Mouse (Mus musculus): Measurements from ENCODE around the gene Tmc5.

The Tmc5 gene

GRCm38 (mm10) chr7:118597201-118597600 is at the start of gene Tmc5:
TSS of gene Tmc5 (plus strand) at chr7:118597297.
- no peak for DNase-seq (ENCODE audit: low spot score in 2 of 2)

GRCm38 (mm10) chr7:118547451-118547850 is 49.6 kb upstream of the Tmc5 start:
- no peak for DNase-seq (ENCODE audit: low spot score in 2 of 2)

- DNase-seq (ENCODE audit: low spot score in 2 of 2), result no peak
Measured at GRCm38 (mm10) chr7:118553881-118554280, 43.2 kb upstream of the Tmc5 start.

- DNase-seq (ENCODE audit: low spot score in 2 of 2), result no peak
Measured at GRCm38 (mm10) chr7:118554290-118554689, 42.8 kb upstream of the Tmc5 start.

GRCm38 (mm10) chr7:118569121-118569543 is 28.0 kb upstream of the Tmc5 start:
- peak in 1 of 2 experiments; percentile 33 for DNase-seq (ENCODE audit: low spot score in 2 of 2)

GRCm38 (mm10) chr7:118571350-118571749 is 25.7 kb upstream of the Tmc5 start:
- DNase-seq (ENCODE audit: low spot score in 2 of 2), result no peak

GRCm38 (mm10) chr7:118572039-118572438 is 25.1 kb upstream of the Tmc5 start:
- no peak for DNase-seq (ENCODE audit: low spot score in 2 of 2)

- DNase-seq (ENCODE audit: low spot score in 2 of 2), result no peak
Measured at GRCm38 (mm10) chr7:118578269-118578668, 18.8 kb upstream of the Tmc5 start.

- no peak for DNase-seq (ENCODE audit: low spot score in 2 of 2)
Measured at GRCm38 (mm10) chr7:118579938-118580337, 17.2 kb upstream of the Tmc5 start.

GRCm38 (mm10) chr7:118583821-118584220 is 13.3 kb upstream of the Tmc5 start:
- no peak for DNase-seq (ENCODE audit: low spot score in 2 of 2)

- DNase-seq (ENCODE audit: low spot score in 2 of 2), result peak; percentile 73 to 76
Measured at GRCm38 (mm10) chr7:118584257-118584907, 12.7 kb upstream of the Tmc5 start, which contains the start of gene Tmc7. TSS of gene Tmc7 (minus strand) at chr7:118584736.

- no peak for DNase-seq (ENCODE audit: low spot score in 2 of 2)
Measured at GRCm38 (mm10) chr7:118584926-118585325, 12.2 kb upstream of the Tmc5 start.

- DNase-seq (ENCODE audit: low spot score in 2 of 2), result no peak
Measured at GRCm38 (mm10) chr7:118585856-118586255, 11.2 kb upstream of the Tmc5 start.

- DNase-seq (ENCODE audit: low spot score in 2 of 2), result no peak
Measured at GRCm38 (mm10) chr7:118590726-118591305, 6.3 kb upstream of the Tmc5 start.

- DNase-seq (ENCODE audit: low spot score in 2 of 2), result no peak
Measured at GRCm38 (mm10) chr7:118592146-118592545, 5.0 kb upstream of the Tmc5 start.

GRCm38 (mm10) chr7:118593567-118594407 is 3.3 kb upstream of the Tmc5 start:
- peak; percentile 45 to 53 for DNase-seq (ENCODE audit: low spot score in 2 of 2)

GRCm38 (mm10) chr7:118594611-118595010 is 2.5 kb upstream of the Tmc5 start:
- no peak for DNase-seq (ENCODE audit: low spot score in 2 of 2)

GRCm38 (mm10) chr7:118595228-118595627 is 1.9 kb upstream of the Tmc5 start:
- DNase-seq (ENCODE audit: low spot score in 2 of 2), result peak; percentile 77

- no peak for DNase-seq (ENCODE audit: low spot score in 2 of 2)
Measured at GRCm38 (mm10) chr7:118596271-118596670, 826 bp upstream of the Tmc5 start.

- no peak for DNase-seq (ENCODE audit: low spot score in 2 of 2)
Measured at GRCm38 (mm10) chr7:118599954-118600631, 3.0 kb downstream of the Tmc5 start.

- DNase-seq (ENCODE audit: low spot score in 2 of 2), result no peak
Measured at GRCm38 (mm10) chr7:118604842-118605241, 7.7 kb downstream of the Tmc5 start.

- no peak for DNase-seq (ENCODE audit: low spot score in 2 of 2)
Measured at GRCm38 (mm10) chr7:118609815-118610214, 12.7 kb downstream of the Tmc5 start.
